Mouse (Mus musculus): Measurements from ENCODE around the gene Lsm3.

GRCm38 (mm10) chr6:91533359-91533758 lies 17.6 kb downstream of the Lsm3 start:
- no peak for TF ChIP-seq CTCF (IDR thresholded peaks at IDR 0.05; ENCODE audit: control insufficient read depth, insufficient read depth, insufficient read length)
- no peak for TF ChIP-seq MAX (IDR thresholded peaks at IDR 0.05)
